Mouse (Mus musculus): ENCODE measurements around the gene Zfp11. TPM values are rescaled to one million over a fixed set of nuclear protein-coding genes. Genes with fewer than 3 reads are reported as not detected.
"Not testable (repeated sequence)": the region's sequence is repeated elsewhere in the genome, so short reads cannot be mapped to it uniquely, and the experiment has no call there.

The Zfp11 gene
- polyA plus RNA-seq, 1 experiment from 2014 or later, result 3.1 TPM

GRCm38 (mm10) chr5:129626586-129626985 lies 43.3 kb downstream of the Zfp11 start:
- WGBS, result 76% methylated on average over 4 of the region's 4 CpGs
- H3K27me3 ChIP-seq (replicated peaks; ENCODE audit: control insufficient read depth, insufficient read depth, low read length); H3K4me3 ChIP-seq (ENCODE audit: low read length); H3K4me2 ChIP-seq (ENCODE audit: low read depth, low read length); H3K36me3 ChIP-seq (ENCODE audit: control insufficient read depth, insufficient read depth, low read length); H3K9me3 ChIP-seq (ENCODE audit: control insufficient read depth, low read length); H3K4me1 ChIP-seq (ENCODE audit: control insufficient read depth, insufficient read depth, low read length); ATAC-seq; H3K27ac ChIP-seq (ENCODE audit: low read length); H3K9ac ChIP-seq (ENCODE audit: low read depth, low read length): not testable (repeated sequence)

GRCm38 (mm10) chr5:129626099-129626498 lies 43.8 kb downstream of the Zfp11 start:
- H3K27me3 ChIP-seq (replicated peaks; ENCODE audit: control insufficient read depth, insufficient read depth, low read length), result no peaks in the 10 kb centered on the region
- H3K4me3 ChIP-seq (ENCODE audit: low read length), result no peak overlapping the region
- no peaks in the 10 kb centered on the region for H3K4me1 ChIP-seq (ENCODE audit: control insufficient read depth, insufficient read depth, low read length)
- H3K27ac ChIP-seq (ENCODE audit: low read length), result no peak overlapping the region
- H3K36me3 ChIP-seq (ENCODE audit: control insufficient read depth, insufficient read depth, low read length), result no peaks in the 10 kb centered on the region
- WGBS, result 85% methylated on average over 6 of the region's 6 CpGs
- no peaks in the 10 kb centered on the region for H3K9me3 ChIP-seq (ENCODE audit: control insufficient read depth, low read length)
- no peak for ATAC-seq
- no peak overlapping the region for H3K4me2 ChIP-seq (ENCODE audit: low read depth, low read length)
- no peak overlapping the region for H3K9ac ChIP-seq (ENCODE audit: low read depth, low read length)

DNA sequence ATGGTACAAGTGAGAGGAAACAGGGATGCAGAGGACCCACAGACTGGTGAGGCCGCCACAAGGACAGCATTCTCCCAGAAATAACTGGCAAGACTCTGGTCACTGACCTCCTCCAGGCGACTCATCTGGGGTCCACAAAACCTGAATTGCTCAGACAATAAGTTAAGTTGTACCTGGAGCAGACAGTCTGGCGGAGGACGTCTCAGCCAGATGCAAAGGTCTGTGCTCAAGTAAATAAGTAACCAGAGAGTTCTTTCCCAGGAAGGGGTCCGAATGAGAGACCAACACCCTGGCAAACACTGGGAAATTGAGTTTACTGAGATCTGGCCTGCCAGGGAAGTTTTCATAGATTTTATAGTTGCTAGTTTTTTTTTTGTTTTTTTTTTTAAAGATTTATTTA lies 48.5 kb downstream of the Zfp11 start:
- Histone ChIP-seq H3K4me1 (ENCODE audit: control insufficient read depth, insufficient read depth, low read length) (no peaks in the 10 kb centered on the region), H3K27ac (ENCODE audit: low read length) (peak overlapping the region; percentile 33; the same call in 1 of the 2 replicates), H3K4me2 (ENCODE audit: low read depth, low read length) (peak overlapping the region; percentile 11; the same call in 1 of the 2 replicates), H3K9me3 (ENCODE audit: control insufficient read depth, low read length) (no peaks in the 10 kb centered on the region), H3K27me3 (replicated peaks; ENCODE audit: control insufficient read depth, insufficient read depth, low read length) (no peaks in the 10 kb centered on the region), H3K4me3 (ENCODE audit: low read length) (no peak overlapping the region), H3K9ac (ENCODE audit: low read depth, low read length) (peak overlapping the region; percentile 11; the same call in 1 of the 2 replicates), H3K36me3 (ENCODE audit: control insufficient read depth, insufficient read depth, low read length) (no peaks in the 10 kb centered on the region)
- WGBS, result 58% methylated on average over 5 of the region's 5 CpGs
- peak; percentile 81 for ATAC-seq

DNA sequence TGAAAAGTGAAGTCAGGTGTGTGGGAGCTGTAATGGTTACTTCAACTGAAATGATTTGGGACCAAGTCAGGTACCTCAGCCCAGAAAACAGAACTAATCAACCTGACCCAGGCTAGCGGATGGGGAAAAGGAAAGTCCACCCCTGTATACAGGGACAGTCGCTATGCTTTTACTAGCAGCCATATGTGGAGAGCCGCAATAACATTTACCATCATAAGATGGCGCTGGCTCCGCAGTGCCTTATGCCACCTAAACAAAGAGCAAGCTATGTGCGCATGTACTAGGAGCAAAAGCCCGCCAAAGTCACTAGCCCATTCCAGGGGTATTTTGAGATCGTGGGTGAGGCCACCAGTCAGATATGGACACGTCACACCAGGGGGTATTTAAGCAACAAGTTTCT lies 49.3 kb downstream of the Zfp11 start:
- ATAC-seq, result peak; percentile 55; the same call in 1 of the 2 replicates
- not testable (repeated sequence) for H3K9me3 ChIP-seq (ENCODE audit: control insufficient read depth, low read length); H3K36me3 ChIP-seq (ENCODE audit: control insufficient read depth, insufficient read depth, low read length); H3K27me3 ChIP-seq (replicated peaks; ENCODE audit: control insufficient read depth, insufficient read depth, low read length); H3K4me2 ChIP-seq (ENCODE audit: low read depth, low read length); H3K27ac ChIP-seq (ENCODE audit: low read length); H3K4me1 ChIP-seq (ENCODE audit: control insufficient read depth, insufficient read depth, low read length); H3K4me3 ChIP-seq (ENCODE audit: low read length); H3K9ac ChIP-seq (ENCODE audit: low read depth, low read length)
- 58% methylated on average over 9 of the region's 9 CpGs for WGBS

DNA sequence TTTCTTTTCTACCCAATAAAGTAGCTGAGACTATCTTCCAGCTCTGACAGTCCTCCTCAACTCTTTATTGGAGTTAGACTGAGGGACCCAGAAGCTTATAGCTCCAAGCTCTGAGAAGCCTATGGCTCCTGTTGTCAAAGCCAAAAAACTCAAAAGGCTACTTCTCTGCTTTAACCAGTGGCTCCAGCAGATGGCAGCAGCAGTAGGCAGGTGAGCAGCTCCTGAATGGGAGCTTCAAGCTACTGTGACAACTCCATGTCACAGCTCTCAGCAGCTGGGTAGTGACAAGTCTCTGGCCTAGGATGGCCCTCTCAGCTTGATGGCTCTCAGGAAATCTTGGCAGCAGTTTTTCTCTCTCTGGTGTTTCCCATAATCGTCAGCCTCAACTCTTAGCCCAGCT lies 58.8 kb downstream of the Zfp11 start:
- WGBS, result 14% methylated on average over 1 of the region's 1 CpGs
- H3K36me3 ChIP-seq (ENCODE audit: control insufficient read depth, insufficient read depth, low read length), result no peaks in the 10 kb centered on the region
- no peak overlapping the region for H3K27ac ChIP-seq (ENCODE audit: low read length)
- H3K27me3 ChIP-seq (replicated peaks; ENCODE audit: control insufficient read depth, insufficient read depth, low read length), result no peaks in the 10 kb centered on the region
- H3K9ac ChIP-seq (ENCODE audit: low read depth, low read length), result no peak overlapping the region
- H3K4me2 ChIP-seq (ENCODE audit: low read depth, low read length), result no peak overlapping the region
- peak; percentile 73 for ATAC-seq
- H3K4me3 ChIP-seq (ENCODE audit: low read length), result no peak overlapping the region
- no peaks in the 10 kb centered on the region for H3K4me1 ChIP-seq (ENCODE audit: control insufficient read depth, insufficient read depth, low read length)
- no peaks in the 10 kb centered on the region for H3K9me3 ChIP-seq (ENCODE audit: control insufficient read depth, low read length)

GRCm38 (mm10) chr5:129607476-129607875 lies 62.4 kb downstream of the Zfp11 start:
- H3K4me3 ChIP-seq (ENCODE audit: low read length), result no peak overlapping the region
- ATAC-seq, result no peak
- no peaks in the 10 kb centered on the region for H3K9me3 ChIP-seq (ENCODE audit: control insufficient read depth, low read length)
- no peak overlapping the region for H3K9ac ChIP-seq (ENCODE audit: low read depth, low read length)
- H3K27ac ChIP-seq (ENCODE audit: low read length), result no peak overlapping the region
- 76% methylated on average over 8 of the region's 8 CpGs for WGBS
- H3K36me3 ChIP-seq (ENCODE audit: control insufficient read depth, insufficient read depth, low read length), result no peaks in the 10 kb centered on the region
- no peak overlapping the region for H3K4me2 ChIP-seq (ENCODE audit: low read depth, low read length)
- H3K4me1 ChIP-seq (ENCODE audit: control insufficient read depth, insufficient read depth, low read length), result no peaks in the 10 kb centered on the region
- no peaks in the 10 kb centered on the region for H3K27me3 ChIP-seq (replicated peaks; ENCODE audit: control insufficient read depth, insufficient read depth, low read length)

Other genes with a start within 250 kb of the Zfp11 start
- 26.4 and 28.1 TPM in 2 replicates for gene Sfswap, start 168.9 kb downstream of the Zfp11 start, polyA plus RNA-seq (2015; fragmentation: Nextera tagmentation; extraction: Ambion mirVana)
- gene Mmp17, start 85.9 kb downstream of the Zfp11 start, polyA plus RNA-seq (2015; fragmentation: Nextera tagmentation; extraction: Ambion mirVana), result 3.6 and 4.8 TPM in 2 replicates
- gene Sept14, start 38.4 kb upstream of the Zfp11 start, polyA plus RNA-seq (2015; fragmentation: Nextera tagmentation; extraction: Ambion mirVana), result not detected in 2 replicates
- gene Mrps17, start 45.4 kb upstream of the Zfp11 start, polyA plus RNA-seq (2015; fragmentation: Nextera tagmentation; extraction: Ambion mirVana), result 183 and 196 TPM in 2 replicates
- 73.9 and 80.4 TPM in 2 replicates for gene Nipsnap2, start 55.0 kb upstream of the Zfp11 start, polyA plus RNA-seq (2015; fragmentation: Nextera tagmentation; extraction: Ambion mirVana)
- gene Psph, start 117.3 kb upstream of the Zfp11 start, polyA plus RNA-seq (2015; fragmentation: Nextera tagmentation; extraction: Ambion mirVana), result 48.0 and 57.1 TPM in 2 replicates
- 33.4 and 35.3 TPM in 2 replicates for gene Sumf2, start 176.9 kb upstream of the Zfp11 start, polyA plus RNA-seq (2015; fragmentation: Nextera tagmentation; extraction: Ambion mirVana)
- 1,153 and 1,157 TPM in 2 replicates for gene Chchd2, start 217.4 kb upstream of the Zfp11 start, polyA plus RNA-seq (2015; fragmentation: Nextera tagmentation; extraction: Ambion mirVana)
- gene Zbed5, start 225.6 kb upstream of the Zfp11 start, polyA plus RNA-seq (2015; fragmentation: Nextera tagmentation; extraction: Ambion mirVana), result 2.2 and 2.4 TPM in 2 replicates
- gene Phkg1, start 228.4 kb upstream of the Zfp11 start, polyA plus RNA-seq (2015; fragmentation: Nextera tagmentation; extraction: Ambion mirVana), result 0.11 TPM in 1 of 2 replicates, not detected in the other
- gene Nupr1l, start 238.4 kb upstream of the Zfp11 start, polyA plus RNA-seq (2015; fragmentation: Nextera tagmentation; extraction: Ambion mirVana), result 2.1 and 2.3 TPM in 2 replicates

Data from intestine, embryonic 16.5 days (tissue).